Mouse (Mus musculus) liver, postnatal 0 days (tissue): ENCODE results near the gene Capg. TPM values are rescaled to one million over a fixed set of nuclear protein-coding genes. Genes with fewer than 3 reads are reported as not detected.
"Not testable (repeated sequence)": the region's sequence is repeated elsewhere in the genome, so short reads cannot be mapped to it uniquely, and the experiment has no call there.

Experiments
- ATAC-seq: fragments of 200-750 bp; cut with Nextera tagmentation; 2 replicates; pipeline ENCODE4 v1.8.0; 2017; ENCODE audit warnings: mild to moderate bottlenecking, moderate library complexity
- DNase-seq: peaks from one replicate; pipeline ENCODE4 v3.0.0-alpha.2; 2016
- H3K27ac ChIP-seq: fragments of 300-500 bp; sonication (generic); 2 replicates; pipeline ENCODE4 v1.5.1; 2014; ENCODE audit warnings: antibody characterized with exemption, moderate library complexity, mild to moderate bottlenecking, low read depth
- H3K27me3 ChIP-seq: fragments of 300-500 bp; sonication (generic); 2 replicates; pipeline ENCODE4 v1.6.1; 2014; ENCODE audit warnings: low read length, control low read depth, mixed read lengths; ENCODE audit not compliant: insufficient read depth
- H3K36me3 ChIP-seq: fragments of 300-500 bp; sonication (generic); replicated peaks from 2 replicates; pipeline ENCODE4 v1.6.1; 2014; ENCODE audit warnings: mild to moderate bottlenecking, control low read depth, low read length, moderate library complexity, mixed read lengths; ENCODE audit not compliant: insufficient read depth
- H3K4me1 ChIP-seq: fragments of 300-500 bp; sonication (generic); 2 replicates; pipeline ENCODE4 v1.6.1; 2014; ENCODE audit warnings: antibody characterized with exemption, mild to moderate bottlenecking, control low read depth; ENCODE audit not compliant: insufficient read depth
- H3K4me2 ChIP-seq: fragments of 300-500 bp; sonication (generic); 2 replicates; pipeline ENCODE4 v1.6.1; 2014; ENCODE audit warnings: low read depth, mild to moderate bottlenecking, low read length, moderate library complexity, mixed read lengths
- H3K4me3 ChIP-seq: fragments of 300-500 bp; sonication (generic); 2 replicates; pipeline ENCODE4 v1.5.1; 2014; ENCODE audit warnings: low read depth, low read length
- H3K9ac ChIP-seq: fragments of 300-500 bp; sonication (generic); replicated peaks from 2 replicates; pipeline ENCODE4 v1.6.1; 2014; ENCODE audit warnings: mild to moderate bottlenecking, moderate library complexity
- H3K9me3 ChIP-seq: fragments of 300-500 bp; sonication (generic); 2 replicates; pipeline ENCODE4 v1.6.1; 2016; ENCODE audit warnings: mild to moderate bottlenecking, control low read depth, low read length, mixed read lengths
- CTCF ChIP-seq: sonication (generic); IDR thresholded peaks from 2 replicates; pipeline ENCODE4 v1.5.1; 2016; ENCODE audit warnings: antibody characterized with exemption, low read depth
- EP300 ChIP-seq: IDR thresholded peaks from 2 replicates; pipeline ENCODE4 v1.6.1; 2016; ENCODE audit warnings: antibody characterized with exemption, low read depth, mild to moderate bottlenecking
- WGBS: fragments of 180-500 bp; shearing (Covaris S2); extraction: QIAGEN DNeasy Blood & Tissue Kit; methylation state at CpG from one replicate; pipeline ENCODE4 v1.1.7; 2014; ENCODE audit not compliant: insufficient replicate concordance; 5-methylcytosine and 5-hydroxymethylcytosine counted together
- polyA plus RNA-seq: library from polyadenylated mRNA; unstranded; fragments of >200 nt; fragmentation: Nextera tagmentation; extraction: Ambion mirVana; gene quantifications from 2 replicates; pipeline ENCODE4 v1.2.1, GENCODE M21; 2015

Gene Capg
- polyA plus RNA-seq, 1 experiment from 2014 or later: 22.8 TPM

GRCm38 (mm10) chr6:72524160-72524559 lies 20.0 kb upstream of the Capg start:
- DNase-seq (no peak), ATAC-seq (no peak)
- Histone ChIP-seq H3K9me3 (no peaks in the 10 kb centered on the region), H3K9ac (no peak overlapping the region), H3K4me3 (no peak overlapping the region), H3K27ac (no peak overlapping the region), H3K27me3 (no peaks in the 10 kb centered on the region), H3K36me3 (no peaks in the 10 kb centered on the region), H3K4me1 (0 out of 2 replicates have a peak, but pooled peaks cover 3% of the 10 kb centered on the region), H3K4me2 (no peak overlapping the region)
- 61% methylated on average over 2 of the region's 2 CpGs for WGBS
- TF ChIP-seq CTCF (no peak), EP300 (no peak)

- H3K4me3 ChIP-seq: no peak overlapping the region
- no peak overlapping the region for H3K4me2 ChIP-seq
- H3K4me1 ChIP-seq: 0 out of 2 replicates have a peak, but pooled peaks cover 3% of the 10 kb centered on the region
- no peaks in the 10 kb centered on the region for H3K27me3 ChIP-seq
- no peaks in the 10 kb centered on the region for H3K36me3 ChIP-seq
- no peak for TF ChIP-seq CTCF
- TF ChIP-seq EP300: no peak
- H3K9me3 ChIP-seq: no peaks in the 10 kb centered on the region
- H3K9ac ChIP-seq: no peak overlapping the region
- WGBS: 70% methylated on average over 4 of the region's 4 CpGs
- ATAC-seq: no peak
- DNase-seq: no peak
- H3K27ac ChIP-seq: no peak overlapping the region
Measured at GRCm38 (mm10) chr6:72527070-72527469, 17.1 kb upstream of the Capg start.

GRCm38 (mm10) chr6:72528410-72529151 lies 15.6 kb upstream of the Capg start:
- ATAC-seq (peak; percentile 40; the same call in 1 of the 2 replicates), DNase-seq (no peak)
- WGBS: 77% methylated on average over 10 of the region's 10 CpGs
- H3K9me3 ChIP-seq: no peaks in the 10 kb centered on the region
- no peaks in the 10 kb centered on the region for H3K27me3 ChIP-seq
- TF ChIP-seq EP300: no peak
- TF ChIP-seq CTCF: no peak
- H3K9ac ChIP-seq: no peak overlapping the region
- H3K4me2 ChIP-seq: no peak overlapping the region
- H3K4me3 ChIP-seq: no peak overlapping the region
- H3K4me1 ChIP-seq: no peaks in the 10 kb centered on the region
- H3K36me3 ChIP-seq: no peaks in the 10 kb centered on the region
- no peak overlapping the region for H3K27ac ChIP-seq

DNA sequence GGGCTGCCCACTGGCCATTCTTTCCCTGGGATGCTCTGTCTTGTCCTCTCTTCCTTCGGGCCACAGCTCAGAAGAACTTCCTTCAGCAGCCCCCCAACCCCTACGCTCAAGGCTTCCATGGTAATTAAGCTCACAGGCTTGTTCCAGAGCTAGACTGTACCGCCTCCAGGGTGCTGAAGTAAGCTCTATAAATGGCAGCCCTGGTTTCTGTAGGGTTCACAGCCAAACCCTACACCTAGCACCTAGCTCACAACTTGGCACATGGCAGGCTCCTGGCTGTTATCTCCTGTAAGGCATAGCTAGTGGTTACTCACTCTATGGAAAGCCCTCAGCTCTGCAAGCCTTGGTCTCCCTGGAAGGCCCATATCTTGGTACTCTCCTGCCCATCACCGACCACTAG lies 11.6 kb upstream of the Capg start:
- no peaks in the 10 kb centered on the region for H3K4me1 ChIP-seq
- no peak overlapping the region for H3K27ac ChIP-seq
- H3K9me3 ChIP-seq: no peaks in the 10 kb centered on the region
- no peak for ATAC-seq
- H3K4me2 ChIP-seq: no peak overlapping the region
- no peak overlapping the region for H3K4me3 ChIP-seq
- 69% methylated on average over 4 of the region's 4 CpGs for WGBS
- H3K27me3 ChIP-seq: no peaks in the 10 kb centered on the region
- no peaks in the 10 kb centered on the region for H3K36me3 ChIP-seq
- no peak overlapping the region for H3K9ac ChIP-seq
- DNase-seq: no peak
- TF ChIP-seq EP300 (no peak), CTCF (no peak)

DNA sequence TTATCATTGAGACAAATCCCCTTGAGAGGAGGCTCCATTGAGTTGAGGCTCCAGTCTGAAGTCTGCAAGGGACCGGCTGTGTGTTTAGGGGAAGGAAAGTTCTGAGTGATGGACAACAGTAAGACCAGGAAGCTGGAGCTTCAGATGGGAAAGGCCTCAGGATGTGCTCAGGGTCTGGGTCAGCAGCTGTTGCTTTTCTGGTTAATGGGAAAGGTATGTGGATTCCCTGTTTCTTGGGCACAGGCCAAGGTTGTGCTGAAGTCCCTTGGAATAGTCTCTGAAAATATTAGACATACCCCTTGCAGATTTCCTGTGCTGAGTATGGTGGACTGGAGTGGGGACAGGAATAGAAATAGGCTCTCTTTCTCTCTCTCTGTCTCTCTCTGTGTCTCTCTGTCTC lies 10.6 kb upstream of the Capg start:
- DNase-seq, H3K4me3 ChIP-seq, H3K36me3 ChIP-seq, H3K9ac ChIP-seq, H3K27me3 ChIP-seq, H3K9me3 ChIP-seq, H3K4me1 ChIP-seq, H3K4me2 ChIP-seq, ATAC-seq, H3K27ac ChIP-seq: not testable (repeated sequence)
- 32% methylated on average over 1 of the region's 1 CpGs for WGBS

- no peak; the same call in 1 of the 2 replicates for ATAC-seq
Measured at GRCm38 (mm10) chr6:72534035-72534809, 10.0 kb upstream of the Capg start.

More at GRCm38 (mm10) chr6:72534035-72534809, 10.0 kb upstream of the Capg start:
- peak; percentile 69 for DNase-seq
- no peak overlapping the region for H3K9ac ChIP-seq
- H3K9me3 ChIP-seq: no peaks in the 10 kb centered on the region
- H3K4me2 ChIP-seq: no peak overlapping the region
- no peaks in the 10 kb centered on the region for H3K27me3 ChIP-seq
- WGBS: 43% methylated on average over 9 of the region's 9 CpGs
- H3K4me1 ChIP-seq: peaks cover 9% of the 10 kb centered on the region; the same call in 1 of the 2 replicates
- H3K27ac ChIP-seq: no peak overlapping the region
- H3K4me3 ChIP-seq: no peak overlapping the region
- no peak for TF ChIP-seq EP300
- TF ChIP-seq CTCF: peak; percentile 98
- H3K36me3 ChIP-seq: no peaks in the 10 kb centered on the region
